Mouse (Mus musculus): ENCODE measurements around the gene Cyb561d1.

GRCm38 (mm10) chr3:108209536-108209935, 8.5 kb upstream of the Cyb561d1 start:
- TF ChIP-seq CTCF (IDR thresholded peaks at IDR 0.05; ENCODE audit: borderline replicate concordance, extremely low read depth, insufficient read depth, insufficient read length) (no peak), POLR2A (IDR thresholded peaks at IDR 0.05; ENCODE audit: borderline replicate concordance, extremely low read depth, insufficient read depth, insufficient read length, poor library complexity, severe bottlenecking) (no peak)

Data from brain, embryonic 14.5 days (tissue).